Mouse (Mus musculus): ENCODE measurements around the gene Olfr982. TPM values are rescaled to one million over a fixed set of nuclear protein-coding genes. Genes with fewer than 3 reads are reported as not detected.
A peak's percentile ranks its signal among the peaks of the same experiment; 100 is the strongest.

Olfr982 gene
- polyA plus RNA-seq, 2 experiments, result not detected

GRCm38 (mm10) chr9:40116645-40117286 lies 43.1 kb downstream of the Olfr982 start:
- Histone ChIP-seq H3K9ac (ENCODE audit: low read depth, low read length, severe bottlenecking) (no peak overlapping the region), H3K9me3 (ENCODE audit: control insufficient read depth, low read length) (no peaks in the 10 kb centered on the region), H3K27me3 (ENCODE audit: control insufficient read depth, insufficient read depth, low read length) (no peaks in the 10 kb centered on the region), H3K4me2 (replicated peaks; ENCODE audit: low read depth, low read length, severe bottlenecking) (no peak overlapping the region), H3K36me3 (ENCODE audit: control insufficient read depth, insufficient read depth, low read length) (no peaks in the 10 kb centered on the region), H3K4me3 (replicated peaks; ENCODE audit: low read length) (no peak overlapping the region), H3K27ac (replicated peaks; ENCODE audit: low read depth, low read length) (0 out of 2 replicates have a peak overlapping the region, but pooled peaks have one; percentile 13), H3K4me1 (ENCODE audit: control insufficient read depth, insufficient read depth, low read length) (peaks cover 5% of the 10 kb centered on the region)
- WGBS, result 42% methylated on average over 10 of the region's 10 CpGs
- TF ChIP-seq POLR2A (IDR thresholded peaks at IDR 0.05; ENCODE audit: borderline replicate concordance, extremely low read depth, insufficient read depth, insufficient read length), result no peak
- DNase-seq (ENCODE audit: low spot score) (peak; percentile 67), ATAC-seq (ENCODE audit: low FRiP score, low read depth) (peak; percentile 88)

DNA sequence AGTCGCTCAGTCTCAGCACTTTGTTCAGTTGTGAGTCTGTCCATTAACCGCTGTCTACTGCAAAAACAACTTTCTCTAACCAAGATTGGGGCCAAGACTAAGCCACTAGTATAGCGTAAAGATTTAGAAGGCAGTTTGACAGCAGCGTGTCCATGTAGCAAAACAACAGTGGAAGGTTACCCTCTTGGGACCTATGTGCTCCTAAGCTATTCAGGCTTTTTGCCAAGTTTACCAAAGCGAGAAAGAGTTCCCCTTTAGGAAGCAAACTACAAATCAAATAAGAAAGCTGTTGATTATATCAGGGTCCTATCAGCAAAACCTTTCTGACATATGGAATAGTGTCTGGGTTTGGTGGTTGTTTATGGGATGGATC lies 43.6 kb downstream of the Olfr982 start:
- DNase-seq (ENCODE audit: low spot score) (peak; percentile 55), ATAC-seq (ENCODE audit: low FRiP score, low read depth) (no peak)
- Histone ChIP-seq H3K36me3 (ENCODE audit: control insufficient read depth, insufficient read depth, low read length) (no peaks in the 10 kb centered on the region), H3K9me3 (ENCODE audit: control insufficient read depth, low read length) (no peaks in the 10 kb centered on the region), H3K27ac (replicated peaks; ENCODE audit: low read depth, low read length) (no peak overlapping the region), H3K27me3 (ENCODE audit: control insufficient read depth, insufficient read depth, low read length) (no peaks in the 10 kb centered on the region), H3K4me2 (replicated peaks; ENCODE audit: low read depth, low read length, severe bottlenecking) (no peak overlapping the region), H3K4me1 (ENCODE audit: control insufficient read depth, insufficient read depth, low read length) (peaks cover 5% of the 10 kb centered on the region), H3K4me3 (replicated peaks; ENCODE audit: low read length) (no peak overlapping the region), H3K9ac (ENCODE audit: low read depth, low read length, severe bottlenecking) (no peak overlapping the region)
- 75% methylated on average over 5 of the region's 5 CpGs for WGBS
- TF ChIP-seq POLR2A (IDR thresholded peaks at IDR 0.05; ENCODE audit: borderline replicate concordance, extremely low read depth, insufficient read depth, insufficient read length), result no peak

Other genes starting within 250 kb of the Olfr982 start
- gene Olfr971, start 237.0 kb upstream of the Olfr982 start, polyA plus RNA-seq (2012; rRNA removed), result not detected in 2 replicates
- not detected in 2 replicates for gene Olfr971, start 237.0 kb upstream of the Olfr982 start, polyA plus RNA-seq (2014; fragmentation: Nextera tagmentation; extraction: Ambion mirVana)
- gene Olfr972, start 207.4 kb upstream of the Olfr982 start, polyA plus RNA-seq (2012; rRNA removed), result not detected in 2 replicates
- not detected in 2 replicates for gene Olfr972, start 207.4 kb upstream of the Olfr982 start, polyA plus RNA-seq (2014; fragmentation: Nextera tagmentation; extraction: Ambion mirVana)
- gene Olfr229, start 166.5 kb upstream of the Olfr982 start, polyA plus RNA-seq (2012; rRNA removed), result not detected in 2 replicates
- gene Olfr229, start 166.5 kb upstream of the Olfr982 start, polyA plus RNA-seq (2014; fragmentation: Nextera tagmentation; extraction: Ambion mirVana), result not detected in 2 replicates
- not detected in 2 replicates for gene Olfr974, start 136.3 kb upstream of the Olfr982 start, polyA plus RNA-seq (2012; rRNA removed)
- gene Olfr974, start 136.3 kb upstream of the Olfr982 start, polyA plus RNA-seq (2014; fragmentation: Nextera tagmentation; extraction: Ambion mirVana), result not detected in 2 replicates
- gene Olfr975, start 121.8 kb upstream of the Olfr982 start, polyA plus RNA-seq (2012; rRNA removed), result 0.05 TPM in 1 of 2 replicates, not detected in the other
- not detected in 2 replicates for gene Olfr975, start 121.8 kb upstream of the Olfr982 start, polyA plus RNA-seq (2014; fragmentation: Nextera tagmentation; extraction: Ambion mirVana)
- not detected in 2 replicates for gene Olfr976, start 112.7 kb upstream of the Olfr982 start, polyA plus RNA-seq (2012; rRNA removed)
- not detected in 2 replicates for gene Olfr976, start 112.7 kb upstream of the Olfr982 start, polyA plus RNA-seq (2014; fragmentation: Nextera tagmentation; extraction: Ambion mirVana)
- not detected in 2 replicates for gene Olfr978, start 81.7 kb upstream of the Olfr982 start, polyA plus RNA-seq (2012; rRNA removed)
- gene Olfr978, start 81.7 kb upstream of the Olfr982 start, polyA plus RNA-seq (2014; fragmentation: Nextera tagmentation; extraction: Ambion mirVana), result not detected in 2 replicates
- 0.15 TPM in 1 of 2 replicates, not detected in the other for gene Olfr979, start 70.4 kb upstream of the Olfr982 start, polyA plus RNA-seq (2012; rRNA removed)
- gene Olfr979, start 70.4 kb upstream of the Olfr982 start, polyA plus RNA-seq (2014; fragmentation: Nextera tagmentation; extraction: Ambion mirVana), result not detected in 2 replicates
- gene Olfr980, start 64.2 kb upstream of the Olfr982 start, polyA plus RNA-seq (2012; rRNA removed), result not detected in 2 replicates
- gene Olfr980, start 64.2 kb upstream of the Olfr982 start, polyA plus RNA-seq (2014; fragmentation: Nextera tagmentation; extraction: Ambion mirVana), result not detected in 2 replicates
- not detected in 2 replicates for gene Olfr981, start 52.4 kb upstream of the Olfr982 start, polyA plus RNA-seq (2012; rRNA removed)
- gene Olfr981, start 52.4 kb upstream of the Olfr982 start, polyA plus RNA-seq (2014; fragmentation: Nextera tagmentation; extraction: Ambion mirVana), result not detected in 2 replicates
- gene Olfr983, start 19.8 kb downstream of the Olfr982 start, polyA plus RNA-seq (2012; rRNA removed), result not detected in 2 replicates
- not detected in 2 replicates for gene Olfr983, start 19.8 kb downstream of the Olfr982 start, polyA plus RNA-seq (2014; fragmentation: Nextera tagmentation; extraction: Ambion mirVana)
- gene Olfr984, start 40.4 kb downstream of the Olfr982 start, polyA plus RNA-seq (2012; rRNA removed), result not detected in 2 replicates
- not detected in 2 replicates for gene Olfr984, start 40.4 kb downstream of the Olfr982 start, polyA plus RNA-seq (2014; fragmentation: Nextera tagmentation; extraction: Ambion mirVana)
- not detected in 2 replicates for gene Olfr985, start 56.4 kb downstream of the Olfr982 start, polyA plus RNA-seq (2012; rRNA removed)
- gene Olfr985, start 56.4 kb downstream of the Olfr982 start, polyA plus RNA-seq (2014; fragmentation: Nextera tagmentation; extraction: Ambion mirVana), result not detected in 2 replicates
- not detected in 2 replicates for gene Tmem225, start 74.3 kb downstream of the Olfr982 start, polyA plus RNA-seq (2012; rRNA removed)
- not detected in 2 replicates for gene Tmem225, start 74.3 kb downstream of the Olfr982 start, polyA plus RNA-seq (2014; fragmentation: Nextera tagmentation; extraction: Ambion mirVana)
- gene Olfr986, start 107.1 kb downstream of the Olfr982 start, polyA plus RNA-seq (2012; rRNA removed), result not detected in 2 replicates
- gene Olfr986, start 107.1 kb downstream of the Olfr982 start, polyA plus RNA-seq (2014; fragmentation: Nextera tagmentation; extraction: Ambion mirVana), result not detected in 2 replicates
- gene Zfp202, start 118.5 kb downstream of the Olfr982 start, polyA plus RNA-seq (2012; rRNA removed), result 5.6 and 6.3 TPM in 2 replicates
- gene Zfp202, start 118.5 kb downstream of the Olfr982 start, polyA plus RNA-seq (2014; fragmentation: Nextera tagmentation; extraction: Ambion mirVana), result 6.3 and 6.7 TPM in 2 replicates
- 11.6 and 14.6 TPM in 2 replicates for gene Scn3b, start 195.4 kb downstream of the Olfr982 start, polyA plus RNA-seq (2012; rRNA removed)
- gene Scn3b, start 195.4 kb downstream of the Olfr982 start, polyA plus RNA-seq (2014; fragmentation: Nextera tagmentation; extraction: Ambion mirVana), result 9.3 and 15.8 TPM in 2 replicates

Data from limb, embryonic 14.5 days (tissue).